Mouse (Mus musculus) embryonic fibroblast, embryonic 13.5 days (primary cell): ENCODE measurements around the gene Mlycd.

ENCODE experiments used
- CTCF ChIP-seq: IDR thresholded peaks from 2 replicates; pipeline ENCODE4 v1.5.1; 2011; ENCODE audit warnings: mild to moderate bottlenecking, control low read depth, low read length, moderate library complexity, borderline replicate concordance; ENCODE audit not compliant: insufficient read depth
- POLR2A ChIP-seq: IDR thresholded peaks from 2 replicates; pipeline ENCODE4 v1.6.1; 2011; ENCODE audit warnings: low read depth, mild to moderate bottlenecking, control low read depth, low read length, moderate library complexity

- TF ChIP-seq CTCF: no peak
- no peak for TF ChIP-seq POLR2A
Observed at GRCm38 (mm10) chr8:119456045-119456444, 61.4 kb downstream of the Mlycd start.
